Mouse (Mus musculus): ENCODE measurements at regions not wholly inside any gene's neighbourhood (a gene's known extent, or its start where the extent isn't known, plus 50 kb on each side); places are given as distances from the start of the nearest gene placed in this dataset.

DNA sequence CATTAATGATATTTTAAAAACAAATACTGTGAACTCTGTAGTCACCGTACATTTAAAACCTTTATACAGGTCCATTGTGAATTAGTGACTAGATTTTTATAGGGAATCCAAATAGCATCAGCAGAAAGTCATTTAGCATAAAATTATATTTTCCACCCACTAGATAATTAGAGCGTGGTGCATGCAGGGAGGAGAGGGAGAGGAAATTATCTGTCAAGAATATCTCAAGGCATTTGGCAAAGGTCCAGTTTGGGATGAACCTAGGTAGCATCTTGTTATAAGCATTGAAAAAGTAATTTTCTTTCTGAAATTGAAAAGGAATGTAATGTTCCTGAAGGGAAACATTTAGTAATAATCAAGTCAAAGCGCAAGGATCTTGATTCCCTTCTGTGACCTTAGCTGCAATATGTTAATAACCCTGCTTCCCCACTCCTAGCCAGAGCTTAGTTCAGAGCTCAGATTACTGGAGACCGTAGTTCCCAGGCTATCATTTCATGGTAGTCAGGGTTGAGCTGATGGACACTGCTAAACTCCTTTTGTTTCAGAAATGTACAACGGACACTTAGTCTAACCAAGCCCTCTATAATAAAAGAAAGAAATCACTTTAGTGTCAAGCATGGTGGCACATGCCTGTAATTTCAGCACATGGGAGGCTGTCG, 200.8 kb upstream of the Slc39a10 start:
- TF ChIP-seq CTCF (conservative IDR thresholded peaks at IDR 0.05; ENCODE audit: insufficient read depth, insufficient read length, low read depth, low read length) (no peak), POLR2A (IDR thresholded peaks at IDR 0.05; ENCODE audit: low read depth, low read length) (no peak)

Data from kidney, adult 2 months (tissue).